ENCODE assay signal across 21 mouse cellular contexts in genomic region chr15:95807908-95808307, GRCm38 (mm10). TPM values are rescaled to one million over a fixed set of nuclear protein-coding genes. Genes with fewer than 3 reads are reported as not detected.
DNase-seq lines count a peak whose midpoint lies in the region; ATAC-seq and TF ChIP-seq lines count a peak whose summit lies in the region.
"Had no signal": no experiment of that assay in that cellular context is flagged by ENCODE, and none has a peak within 500 bp of the region (broad histone marks: within the 10 kb centered on the region; RNA-seq: fewer than 3 reads in every experiment).

No protein-coding gene starts in this region.

- no peaks in the 10 kb centered on the region for H3K27me3 ChIP-seq in liver, adult 2 months (ENCODE audit: control insufficient read depth, insufficient read depth, low read length)
- H3K27me3 ChIP-seq: CH12.LX; embryonic facial prominence, embryonic 13.5 days; hindbrain, embryonic 13.5 days; midbrain, embryonic 12.5 days; neural tube, embryonic 13.5 days had no signal

- no peak for TF ChIP-seq CTCF in gastrocnemius, adult 2 months (IDR thresholded peaks at IDR 0.05)
- TF ChIP-seq CTCF in liver, adult 2 months (IDR thresholded peaks at IDR 0.05; ENCODE audit: low read depth, low read length) = no peak

- H3K27ac ChIP-seq in gastrocnemius, adult 2 months = peak overlapping the region; percentile 13; the same call in 1 of the 2 replicates
- no peak overlapping the region for H3K27ac ChIP-seq in liver, adult 2 months (replicated peaks; ENCODE audit: insufficient read depth, low read depth, low read length)
- H3K27ac ChIP-seq: embryonic facial prominence, embryonic 13.5 days; hindbrain, embryonic 13.5 days; midbrain, embryonic 12.5 days; neural tube, embryonic 13.5 days had no signal

- 68% methylated on average over 3 of the region's 3 CpGs for WGBS in liver, adult 2 months

- H3K9ac ChIP-seq in liver, adult 2 months (ENCODE audit: low read depth, low read length) = no peak overlapping the region
- H3K9ac ChIP-seq: embryonic facial prominence, embryonic 13.5 days; hindbrain, embryonic 13.5 days; midbrain, embryonic 12.5 days; neural tube, embryonic 13.5 days had no signal

- no peak overlapping the region for H3K4me3 ChIP-seq in gastrocnemius, adult 2 months
- no peak overlapping the region for H3K4me3 ChIP-seq in liver, adult 2 months (ENCODE audit: insufficient read depth, low read depth, low read length)
- H3K4me3 ChIP-seq: embryonic facial prominence, embryonic 13.5 days; hindbrain, embryonic 13.5 days; midbrain, embryonic 12.5 days; neural tube, embryonic 13.5 days had no signal

- peaks cover 7% of the 10 kb centered on the region; the same call in 1 of the 2 replicates for H3K79me2 ChIP-seq in liver, adult 2 months (ENCODE audit: control insufficient read depth, insufficient read depth, low read length)

- intact Hi-C loops in gastrocnemius, adult 2 months (cut with DNase I) = loop anchor here (2.0 kb wide), 1 partner anchor 21 kb away; no protein-coding TSS in a partner anchor

- peaks cover 6% of the 10 kb centered on the region for H3K4me1 ChIP-seq in liver, adult 2 months (ENCODE audit: control insufficient read depth, insufficient read depth, low read length)

- no peak for TF ChIP-seq POLR2A in liver, adult 2 months (IDR thresholded peaks at IDR 0.05; ENCODE audit: extremely low read depth, insufficient read depth, low read length)

- no peaks in the 10 kb centered on the region for H3K36me3 ChIP-seq in liver, adult 2 months (ENCODE audit: control insufficient read depth, insufficient read depth, low read length)
- H3K36me3 ChIP-seq: neural tube, embryonic 13.5 days had no signal

- no peak for DNase-seq in gastrocnemius, adult 2 months
- no peak for DNase-seq in gastrocnemius, postnatal 25 days
- DNase-seq in liver, adult 2 months (ENCODE audit: extremely low read depth, low read depth, low spot score) = peak; percentile 38
- DNase-seq in liver = no peak
- DNase-seq in c-Kit-positive CD71-positive TER-119-positive erythroid progenitor cells, embryonic 14.5 days (ENCODE audit: low spot score) = no peak
- DNase-seq in spleen, postnatal 4 days (ENCODE audit: low spot score in 2 of 2) = no peak
- DNase-seq: adrenal gland, adult 2 months; cerebellum, adult 9-11 months; heart, adult 18-20 months; kidney, adult 9 months; lung, adult 18-20 months; lung, postnatal 14 days; thymus, postnatal 14 days had no signal

- ATAC-seq in common myeloid progenitor, adult 5-6 weeks (replicated peaks; ENCODE audit: low read depth, poor library complexity, severe bottlenecking) = peak; percentile 81
- ATAC-seq in monocyte, adult 5-6 weeks (replicated peaks; ENCODE audit: insufficient number of reproducible peaks, low FRiP score, low TSS enrichment, poor library complexity, severe bottlenecking) = peak; percentile 81
- ATAC-seq: forebrain, embryonic 16.5 days had no signal

RNA-seq across cellular contexts. Expression of gene Ano6, which starts 17.3 kb away (rescaled TPM):
- 10 to 100 TPM; 48.6 to 51.2 TPM for total RNA-seq in gastrocnemius, adult 2 months (2021)
- 10 to 100 TPM; 39.5 to 39.6 TPM for total RNA-seq in gastrocnemius, postnatal 25 days (2021)
- 4.1 and 6.3 TPM in 2 replicates for total RNA-seq in liver, adult 2 months (2014; rRNA removed)
- polyA plus RNA-seq in liver, adult 2 months (2012; rRNA removed) = 1.9 and 3.3 TPM in 2 replicates
- 23.7 and 32.2 TPM in 2 replicates for total RNA-seq in common myeloid progenitor, adult 5-6 weeks (2017)
- total RNA-seq in monocyte, adult 5-6 weeks (2017) = 47.5 to 60.0 TPM (median 54.9 TPM) in 3 replicates
